Comparison of ENCODE assay signal across 21 mouse cellular contexts in the genomic region with DNA sequence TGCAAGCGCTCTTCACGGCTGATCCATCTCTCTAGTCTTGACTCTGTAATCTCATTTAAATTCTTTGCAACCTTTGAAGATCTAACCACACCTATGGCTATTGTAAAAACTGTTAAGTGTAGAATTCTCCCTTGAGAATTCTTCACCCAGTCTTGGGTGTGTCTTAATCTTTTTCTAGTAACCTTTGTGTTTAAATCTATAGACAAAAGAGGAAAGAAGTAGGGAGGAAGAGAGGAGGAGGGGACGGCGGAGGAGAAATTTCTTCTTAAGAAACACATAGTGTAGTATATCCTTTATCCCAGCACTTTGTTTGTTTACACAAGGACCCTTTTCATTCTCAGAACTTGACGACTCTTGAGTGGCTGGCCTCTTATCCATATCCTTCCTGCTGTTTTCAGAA. TPM values are rescaled to one million over a fixed set of nuclear protein-coding genes. Genes with fewer than 3 reads are reported as not detected.
"Had no signal": no experiment of that assay in that cellular context is flagged by ENCODE, and none has a peak within 500 bp of the region (broad histone marks: within the 10 kb centered on the region; RNA-seq: fewer than 3 reads in every experiment).

No protein-coding gene starts in this region.

- H3K27ac ChIP-seq: lung, embryonic 15.5 days; macrophage; midbrain, embryonic 12.5 days; neural tube, embryonic 13.5 days; neural tube, embryonic 15.5 days; stomach, embryonic 15.5 days; stomach, postnatal 0 days had no signal

- H3K9me3 ChIP-seq: lung, embryonic 15.5 days; megakaryocyte, embryonic 14.5 days; midbrain, embryonic 12.5 days; neural tube, embryonic 13.5 days; neural tube, embryonic 15.5 days; stomach, embryonic 15.5 days had no signal

- H3K9ac ChIP-seq: liver, postnatal 0 days; lung, embryonic 15.5 days; midbrain, embryonic 12.5 days; neural tube, embryonic 13.5 days; neural tube, embryonic 15.5 days; stomach, embryonic 15.5 days had no signal

- H3K4me1 ChIP-seq: lung, embryonic 15.5 days; midbrain, embryonic 12.5 days; neural tube, embryonic 13.5 days; neural tube, embryonic 15.5 days; stomach, embryonic 15.5 days had no signal

- ATAC-seq: liver, postnatal 0 days; lung, postnatal 0 days; midbrain, embryonic 16.5 days had no signal

- H3K27me3 ChIP-seq: lung, embryonic 15.5 days; midbrain, embryonic 12.5 days; neural tube, embryonic 13.5 days; neural tube, embryonic 15.5 days; stomach, embryonic 15.5 days had no signal

- DNase-seq: liver, postnatal 0 days; lung, adult 2 months; lung, postnatal 14 days; lung, postnatal 36 days; midbrain, embryonic 14.5 days; retina, postnatal 1 day; right cerebral cortex, adult 18-20 months; thymus, adult 2 months; thymus, postnatal 25 days had no signal

- H3K36me3 ChIP-seq: lung, embryonic 15.5 days; midbrain, embryonic 12.5 days; neural tube, embryonic 13.5 days; neural tube, embryonic 15.5 days; stomach, embryonic 15.5 days had no signal

- H3K4me2 ChIP-seq: lung, embryonic 15.5 days; midbrain, embryonic 12.5 days; neural tube, embryonic 13.5 days; neural tube, embryonic 15.5 days; stomach, embryonic 15.5 days had no signal

- H3K4me3 ChIP-seq: lung, embryonic 15.5 days; megakaryocyte, embryonic 14.5 days; midbrain, embryonic 12.5 days; myocyte; neural tube, embryonic 13.5 days; neural tube, embryonic 15.5 days; stomach, embryonic 15.5 days had no signal

RNA-seq across cellular contexts. Expression of a gene that starts 52.4 kb away (rescaled TPM):
- total RNA-seq: megakaryocyte progenitor cell, adult 5-6 weeks had no signal
